Mouse (Mus musculus) CH12.LX (cell line): ENCODE results near the gene Epb41l1. TPM values are rescaled to one million over a fixed set of nuclear protein-coding genes. Genes with fewer than 3 reads are reported as not detected.

ENCODE experiments used
- DNase-seq: peaks from one replicate; pipeline ENCODE4 v3.0.0-alpha.2; 2013; ENCODE audit errors: extremely low read depth
- H3K27ac ChIP-seq: 2 replicates; pipeline ENCODE4 v1.5.1; 2012; ENCODE audit warnings: low read depth, mild to moderate bottlenecking, control low read depth, moderate library complexity; ENCODE audit not compliant: insufficient read depth
- H3K27me3 ChIP-seq: replicated peaks from 2 replicates; pipeline ENCODE3; 2012; ENCODE audit warnings: inconsistent platforms
- H3K36me3 ChIP-seq, 2 experiments: replicated peaks in 1 of 2; 2 replicates each; pipeline versions ENCODE3 to v1.6.1; 2012; ENCODE audit warnings: inconsistent platforms in 1 of 2, low read length in 1 of 2, mild to moderate bottlenecking in 1 of 2, mixed read lengths in 1 of 2, moderate library complexity in 1 of 2; ENCODE audit not compliant: control insufficient read depth in 1 of 2, insufficient read depth in 1 of 2
- H3K4me1 ChIP-seq, 2 experiments: 2 replicates each; pipeline ENCODE4 v1.6.1; 2012; ENCODE audit warnings: inconsistent platforms in 1 of 2, moderate library complexity in 1 of 2; ENCODE audit not compliant: insufficient read depth in 2 of 2, control insufficient read depth in 1 of 2
- H3K4me2 ChIP-seq: 2 replicates; pipeline ENCODE4 v1.6.1; 2012; ENCODE audit warnings: low read depth, mild to moderate bottlenecking, control low read depth; ENCODE audit not compliant: poor library complexity, insufficient read depth, severe bottlenecking
- H3K4me3 ChIP-seq, 3 experiments: fragments of 150-350 bp in 1 of 3; sonication (generic) in 1 of 3; replicated peaks in 1 of 3; 2 replicates each; pipeline versions ENCODE3 to v1.5.1; 2011 to 2012; ENCODE audit warnings: low read depth in 2 of 3, low read length in 2 of 3, mild to moderate bottlenecking in 2 of 3, moderate library complexity in 2 of 3, control low read depth in 1 of 3, improper control_type of control experiment in 1 of 3, inconsistent platforms in 1 of 3, mixed read lengths in 1 of 3; ENCODE audit not compliant: poor library complexity in 1 of 3
- H3K79me2 ChIP-seq: replicated peaks from 2 replicates; pipeline ENCODE4 v1.6.1; 2012; ENCODE audit warnings: mild to moderate bottlenecking, moderate library complexity; ENCODE audit not compliant: control insufficient read depth, poor library complexity, insufficient read depth, severe bottlenecking; ENCODE audit errors: extremely low read depth
- H3K9ac ChIP-seq: 2 replicates; pipeline ENCODE4 v1.6.1; 2012; ENCODE audit warnings: low read depth, mild to moderate bottlenecking, control low read depth, moderate library complexity; ENCODE audit not compliant: insufficient read depth
- H3K9me3 ChIP-seq: replicated peaks from 2 replicates; pipeline ENCODE3; 2012; ENCODE audit warnings: low read length, inconsistent platforms, mixed read lengths
- CTCF ChIP-seq, 2 experiments: IDR thresholded peaks in 1 of 2; conservative IDR thresholded peaks in 1 of 2; 2 replicates each; pipeline ENCODE4 v1.5.1; 2011 to 2012; ENCODE audit warnings: low read depth in 2 of 2, low read length in 2 of 2, improper control_type of control experiment in 1 of 2, inconsistent platforms in 1 of 2, mild to moderate bottlenecking in 1 of 2, moderate library complexity in 1 of 2
- ETS1 ChIP-seq: conservative IDR thresholded peaks from 2 replicates; pipeline ENCODE4 v1.6.1; 2012; ENCODE audit warnings: low read depth, mild to moderate bottlenecking, inconsistent platforms, low read length, improper control_type of control experiment, moderate library complexity
- GABPA ChIP-seq: IDR thresholded peaks from 2 replicates; pipeline ENCODE4 v1.6.1; 2012; ENCODE audit warnings: low read depth, low read length, improper control_type of control experiment, inconsistent platforms; ENCODE audit not compliant: insufficient replicate concordance
- JUN ChIP-seq: IDR thresholded peaks from 2 replicates; pipeline ENCODE4 v1.6.1; 2011; ENCODE audit warnings: low read depth, mild to moderate bottlenecking, low read length, improper control_type of control experiment, moderate library complexity; ENCODE audit not compliant: insufficient read depth
- JUND ChIP-seq: conservative IDR thresholded peaks from 2 replicates; pipeline ENCODE4 v1.6.1; 2011; ENCODE audit warnings: low read depth, low read length, improper control_type of control experiment
- KAT2A ChIP-seq: IDR thresholded peaks from 2 replicates; pipeline ENCODE4 v1.6.1; 2012; ENCODE audit warnings: low read length, improper control_type of control experiment, inconsistent platforms; ENCODE audit not compliant: insufficient replicate concordance
- MAFK ChIP-seq: IDR thresholded peaks from 2 replicates; pipeline ENCODE4 v1.6.1; 2011; ENCODE audit warnings: low read length, improper control_type of control experiment; ENCODE audit not compliant: insufficient replicate concordance
- MAZ ChIP-seq: IDR thresholded peaks from 2 replicates; pipeline ENCODE4 v1.6.1; 2012; ENCODE audit warnings: low read depth, mild to moderate bottlenecking, inconsistent platforms, low read length, improper control_type of control experiment, moderate library complexity
- MEF2A ChIP-seq: IDR thresholded peaks from 2 replicates; pipeline ENCODE4 v1.6.1; 2014; ENCODE audit warnings: low read depth, mild to moderate bottlenecking, inconsistent platforms, low read length, improper control_type of control experiment, borderline replicate concordance
- MXI1 ChIP-seq: IDR thresholded peaks from 2 replicates; pipeline ENCODE4 v1.6.1; 2011; ENCODE audit warnings: mild to moderate bottlenecking, low read depth, low read length, improper control_type of control experiment
- NRF1 ChIP-seq: IDR thresholded peaks from 2 replicates; pipeline ENCODE4 v1.6.1; 2014; ENCODE audit warnings: low read depth, mild to moderate bottlenecking, inconsistent platforms, low read length, improper control_type of control experiment, moderate library complexity
- PAX5 ChIP-seq: IDR thresholded peaks from 2 replicates; pipeline ENCODE4 v1.6.1; 2012; ENCODE audit warnings: low read length, inconsistent platforms, mixed read lengths
- POLR2AphosphoS2 ChIP-seq: IDR thresholded peaks from 2 replicates; pipeline ENCODE4 v1.6.1; 2011; ENCODE audit warnings: low read depth, low read length, improper control_type of control experiment
- RCOR1 ChIP-seq: conservative IDR thresholded peaks from 2 replicates; pipeline ENCODE4 v1.6.1; 2012; ENCODE audit warnings: low read depth, mild to moderate bottlenecking, inconsistent platforms, low read length, improper control_type of control experiment
- TCF12 ChIP-seq: IDR thresholded peaks from 2 replicates; pipeline ENCODE4 v1.6.1; 2014; ENCODE audit warnings: low read depth, mild to moderate bottlenecking, inconsistent platforms, low read length, improper control_type of control experiment
- UBTF ChIP-seq: IDR thresholded peaks from 2 replicates; pipeline ENCODE4 v1.6.1; 2012; ENCODE audit warnings: low read depth, mild to moderate bottlenecking, inconsistent platforms, low read length, improper control_type of control experiment, moderate library complexity
- USF2 ChIP-seq: conservative IDR thresholded peaks from 2 replicates; pipeline ENCODE4 v1.6.1; 2011; ENCODE audit warnings: low read depth, low read length, improper control_type of control experiment
- ZNF384 ChIP-seq: IDR thresholded peaks from 2 replicates; pipeline ENCODE4 v1.6.1; 2012; ENCODE audit warnings: low read depth, low read length, improper control_type of control experiment, inconsistent platforms
- dilution Hi-C: fragments of 300-500 bp; cut with MboI; formaldehyde crosslinking; loops from 2 replicates; pipeline ENCODE4 v1.14.3; 2020; ENCODE audit warnings: low sequenced_read_pairs; ENCODE audit not compliant: extremely low pct_unique_long_range_greater_than_20kb, extremely low pct_ligation_motif_present
- in situ Hi-C: fragments of 300-500 bp; cut with MboI; formaldehyde crosslinking; loops from 3 replicates; pipeline ENCODE4 v1.14.3; 2019; ENCODE audit warnings: low sequenced_read_pairs, low pct_ligation_motif_present, low pct_unique_long_range_greater_than_20kb, mixed read lengths
- polyA plus RNA-seq: library from polyadenylated mRNA; unstranded; fragments of >175 nt; gene quantifications from 2 replicates; pipeline ENCODE4 v1.2.1, GENCODE M21; 2012; ENCODE audit warnings: low read depth; ENCODE audit not compliant: insufficient read length
- total RNA-seq, 2 experiments: library from RNA; depleted of rRNA; stranded (reverse); fragments of 300-350 nt in 1 of 2; fragments of >200 nt in 1 of 2; gene quantifications; 2 replicates each; pipeline ENCODE4 v1.2.3; 2012 to 2014

Gene Epb41l1
- total and polyA plus RNA-seq, 3 experiments: 0.21 TPM; not detected in 2

DNA sequence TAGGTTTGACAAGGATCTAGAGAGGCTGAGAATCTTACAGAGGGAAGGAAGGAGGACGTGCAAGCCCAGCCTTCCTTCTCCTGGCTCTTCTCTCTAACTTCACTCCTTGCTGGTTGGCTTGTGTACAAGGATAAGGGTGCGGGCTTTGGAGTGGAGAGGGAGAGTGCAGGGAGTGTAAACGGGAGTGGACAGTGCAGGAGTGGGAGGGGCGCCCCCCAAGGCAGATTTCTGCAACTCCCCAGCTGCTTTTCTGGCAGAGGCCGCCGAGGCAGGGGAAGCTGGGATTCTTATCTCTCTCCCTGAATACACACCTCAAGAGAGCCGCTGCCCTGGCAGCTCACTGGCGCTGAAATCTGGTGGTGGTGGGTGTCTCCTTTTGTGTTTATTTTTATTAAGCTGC is 1.9 kb downstream of the Epb41l1 start:
- dilution Hi-C loops: no loop called here
- no peaks in the 10 kb centered on the region for H3K79me2 ChIP-seq
- peaks cover 89% of the 10 kb centered on the region for H3K27me3 ChIP-seq
- peaks cover 3% of the 10 kb centered on the region for H3K9me3 ChIP-seq
- no peak overlapping the region for H3K4me2 ChIP-seq
- no peaks in the 10 kb centered on the region for H3K36me3 ChIP-seq
- no peak for DNase-seq
- no peak overlapping the region for H3K9ac ChIP-seq
- H3K4me1 ChIP-seq: peaks cover 0 to 6% of the 10 kb centered on the region in 2 experiments; a peak in 2 of 4 replicates
- H3K27ac ChIP-seq: no peak overlapping the region
- no peak for TF ChIP-seq MXI1
- TF ChIP-seq ZNF384: no peak
- in situ Hi-C loops: no loop called here
- H3K4me3 ChIP-seq: no peak overlapping the region

DNA sequence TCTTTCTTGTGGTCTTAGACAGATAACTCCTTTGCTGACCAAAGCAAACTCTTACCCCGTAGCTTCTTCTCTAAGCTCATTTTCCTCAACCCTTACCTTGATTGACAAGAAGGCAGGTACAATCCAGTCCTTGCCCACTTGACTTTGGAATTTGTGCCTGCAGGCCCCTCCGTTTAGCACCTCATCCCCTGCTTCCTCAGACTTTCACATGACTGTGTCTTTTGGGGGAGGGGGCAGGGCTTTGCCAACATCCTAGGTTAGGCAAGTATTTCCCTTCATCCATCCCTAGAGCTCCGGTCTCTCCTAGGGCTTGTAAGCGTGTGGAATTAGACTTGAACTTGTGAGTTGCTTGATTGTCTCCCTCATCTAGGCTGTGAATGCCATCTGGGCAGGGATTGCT is 3.0 kb downstream of the Epb41l1 start:
- Histone ChIP-seq H3K9me3 (peaks cover 3% of the 10 kb centered on the region), H3K4me1 (peaks cover 0 to 6% of the 10 kb centered on the region in 2 experiments; a peak in 2 of 4 replicates), H3K36me3 (no peaks in the 10 kb centered on the region), H3K9ac (no peak overlapping the region), H3K79me2 (no peaks in the 10 kb centered on the region), H3K27ac (no peak overlapping the region), H3K4me2 (no peak overlapping the region), H3K4me3 (no peak overlapping the region), H3K27me3 (peaks cover 90% of the 10 kb centered on the region)
- in situ Hi-C loops: no loop called here
- no peak for TF ChIP-seq GABPA
- no peak for TF ChIP-seq TCF12
- no peak for TF ChIP-seq POLR2AphosphoS2
- TF ChIP-seq PAX5: no peak
- TF ChIP-seq RCOR1: no peak
- TF ChIP-seq USF2: no peak
- TF ChIP-seq JUND: no peak
- TF ChIP-seq CTCF (conservative IDR thresholded peaks at IDR 0.05 in 1 of 2, IDR thresholded peaks at IDR 0.05 in 1 of 2; ENCODE audit: low read depth in 2 of 2, low read length in 2 of 2): no peak
- TF ChIP-seq KAT2A: no peak
- TF ChIP-seq JUN: no peak
- TF ChIP-seq UBTF: no peak
- TF ChIP-seq MAFK: no peak
- TF ChIP-seq NRF1: no peak
- TF ChIP-seq MEF2A: no peak
- TF ChIP-seq MAZ: no peak
- TF ChIP-seq ETS1: no peak
- no peak for TF ChIP-seq ZNF384
- dilution Hi-C loops: no loop called here
- DNase-seq: no peak
